Mouse (Mus musculus) testis, postnatal 10 days (tissue): ENCODE data around the gene Pkdrej.

Experiments
- DNase-seq: peaks from one replicate; pipeline ENCODE4 v3.0.0; 2021; ENCODE audit warnings: low spot score

The Pkdrej gene

DNA sequence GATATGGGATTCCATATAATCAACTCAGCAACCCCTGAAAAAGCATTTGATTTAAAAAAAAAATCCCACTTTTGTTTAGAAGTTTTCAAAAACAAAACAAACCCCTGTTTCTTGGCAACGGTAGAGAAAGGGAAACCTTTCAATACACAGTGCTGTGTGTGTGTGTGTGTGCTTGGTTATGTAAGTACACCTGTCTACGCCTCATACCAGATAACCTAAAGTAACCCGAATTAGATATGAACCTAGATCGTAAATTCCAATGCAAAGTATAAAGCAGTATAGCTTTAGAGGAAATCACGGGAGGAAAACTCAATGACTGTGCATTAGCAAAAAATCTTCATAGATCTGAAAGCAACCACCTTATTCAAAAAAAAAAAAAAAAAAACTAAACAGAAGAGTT, 54.9 kb downstream of the Pkdrej start:
- DNase-seq = no peak

DNA sequence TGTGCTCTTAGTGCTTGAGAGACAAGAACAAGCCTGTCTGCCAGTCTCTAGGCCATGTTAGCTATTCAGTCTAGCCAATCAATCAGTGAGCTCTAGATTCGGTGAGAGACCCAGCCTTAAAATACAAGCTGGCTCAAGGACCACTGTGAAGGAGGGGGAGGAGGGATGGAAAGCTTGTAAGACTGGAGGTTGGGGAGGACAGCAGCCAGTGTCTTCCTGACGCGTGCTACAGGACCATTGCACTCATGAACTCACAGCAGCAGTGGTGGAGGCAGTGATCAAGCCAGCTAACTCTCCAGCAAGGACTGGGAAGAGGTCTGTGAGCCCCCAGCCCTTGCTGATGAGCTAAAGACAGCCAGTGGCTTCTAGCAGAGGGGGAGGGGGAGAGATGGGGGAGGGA, 56.5 kb downstream of the Pkdrej start:
- DNase-seq = no peak
